ENCODE assay signal across 13 mouse cellular contexts in the genomic region with DNA sequence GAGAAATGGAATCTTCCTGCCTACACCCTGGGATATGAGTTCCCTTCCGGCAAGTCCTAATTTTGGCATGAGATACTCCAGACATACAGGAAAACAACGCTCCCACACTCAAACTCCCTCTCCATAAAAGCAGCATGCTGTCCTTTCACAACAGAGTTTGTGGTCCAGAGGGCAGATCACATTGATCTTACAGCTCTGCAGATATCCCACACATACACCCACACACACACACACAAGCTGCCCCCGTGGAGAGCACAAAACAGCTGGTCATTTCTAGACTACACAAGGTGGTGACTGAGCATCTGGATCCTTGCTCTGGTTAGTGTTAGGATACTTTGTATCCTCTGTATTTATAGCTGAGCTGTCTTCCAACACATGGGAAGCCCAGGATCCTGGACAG. TPM values are rescaled to one million over a fixed set of nuclear protein-coding genes. Genes with fewer than 3 reads are reported as not detected.
A peak's percentile ranks its signal among the peaks of the same experiment; 100 is the strongest.
DNase-seq lines count a peak whose midpoint lies in the region; ATAC-seq lines count a peak whose summit lies in the region.
"Had no signal": no experiment of that assay in that cellular context is flagged by ENCODE, and none has a peak within 500 bp of the region (broad histone marks: within the 10 kb centered on the region; RNA-seq: fewer than 3 reads in every experiment).

No protein-coding gene starts in this region.

- WGBS in heart, embryonic 10.5 days, result 58% methylated on average over 3 of the region's 3 CpGs
- 22% methylated on average over 3 of the region's 3 CpGs for WGBS in kidney, embryonic 14.5 days
- WGBS in neural tube, embryonic 13.5 days, result 52% methylated on average over 3 of the region's 3 CpGs

- H3K4me3 ChIP-seq in heart, embryonic 10.5 days, result no peak overlapping the region
- H3K4me3 ChIP-seq in kidney, embryonic 14.5 days (ENCODE audit: low read length), result no peak overlapping the region
- H3K4me3 ChIP-seq in neural tube, embryonic 13.5 days, result no peak overlapping the region
- H3K4me3 ChIP-seq: forebrain, embryonic 12.5 days; hindbrain, embryonic 12.5 days had no signal

- peaks cover 36% of the 10 kb centered on the region for H3K4me1 ChIP-seq in heart, embryonic 10.5 days
- peaks cover 18% of the 10 kb centered on the region for H3K4me1 ChIP-seq in kidney, embryonic 14.5 days (ENCODE audit: control insufficient read depth, insufficient read depth, low read length)
- peaks cover 22% of the 10 kb centered on the region for H3K4me1 ChIP-seq in neural tube, embryonic 13.5 days (replicated peaks)

- no peaks in the 10 kb centered on the region for H3K36me3 ChIP-seq in heart, embryonic 10.5 days
- H3K36me3 ChIP-seq in kidney, embryonic 14.5 days (ENCODE audit: control insufficient read depth, insufficient read depth, low read length), result no peaks in the 10 kb centered on the region
- no peaks in the 10 kb centered on the region for H3K36me3 ChIP-seq in neural tube, embryonic 13.5 days
- H3K36me3 ChIP-seq: forebrain, embryonic 12.5 days; hindbrain, embryonic 12.5 days had no signal

- H3K4me2 ChIP-seq in kidney, embryonic 14.5 days (replicated peaks; ENCODE audit: low read depth, low read length), result no peak overlapping the region
- H3K4me2 ChIP-seq in neural tube, embryonic 13.5 days, result no peak overlapping the region
- H3K4me2 ChIP-seq: forebrain, embryonic 12.5 days; hindbrain, embryonic 12.5 days had no signal

- 0 out of 2 replicates have a peak overlapping the region, but pooled peaks have one; percentile 7 for H3K9ac ChIP-seq in kidney, embryonic 14.5 days (ENCODE audit: low read depth, low read length)
- no peak overlapping the region for H3K9ac ChIP-seq in neural tube, embryonic 13.5 days
- H3K9ac ChIP-seq: forebrain, embryonic 12.5 days; hindbrain, embryonic 12.5 days had no signal

- no peaks in the 10 kb centered on the region for H3K9me3 ChIP-seq in heart, embryonic 10.5 days
- H3K9me3 ChIP-seq in kidney, embryonic 14.5 days (ENCODE audit: control insufficient read depth, low read length), result no peaks in the 10 kb centered on the region
- no peaks in the 10 kb centered on the region for H3K9me3 ChIP-seq in neural tube, embryonic 13.5 days
- H3K9me3 ChIP-seq: forebrain, embryonic 12.5 days; hindbrain, embryonic 12.5 days had no signal

- ATAC-seq in kidney, embryonic 14.5 days (ENCODE audit: low FRiP score, low TSS enrichment), result no peak
- ATAC-seq in neural tube, embryonic 13.5 days (ENCODE audit: low read depth), result no peak

- H3K27ac ChIP-seq in heart, embryonic 10.5 days, result peak overlapping the region; percentile 63
- no peak overlapping the region for H3K27ac ChIP-seq in kidney, embryonic 14.5 days (ENCODE audit: low read depth, low read length)
- peak overlapping the region; percentile 28; the same call in 1 of the 2 replicates for H3K27ac ChIP-seq in neural tube, embryonic 13.5 days (replicated peaks)
- H3K27ac ChIP-seq: forebrain, embryonic 12.5 days; hindbrain, embryonic 12.5 days had no signal

- DNase-seq in heart, embryonic 10.5 days (ENCODE audit: low spot score), result no peak
- DNase-seq in heart, adult 8-10 months (ENCODE audit: low spot score), result no peak
- DNase-seq in kidney, adult 8-10 months, result no peak
- no peak for DNase-seq in neural tube, embryonic 10.5 days (ENCODE audit: extremely low spot score, low spot score)
- peak; percentile 74 for DNase-seq in testis, postnatal 14 days (ENCODE audit: low spot score)
- DNase-seq in retina, embryonic 14.5 days (ENCODE audit: low spot score), result no peak
- DNase-seq: cerebellum, adult 18-20 months; gastrocnemius, postnatal 10 days; thymus, adult 2 months had no signal

- peaks cover 28% of the 10 kb centered on the region for H3K27me3 ChIP-seq in heart, embryonic 10.5 days (ENCODE audit: insufficient read depth, poor library complexity, severe bottlenecking)
- H3K27me3 ChIP-seq in kidney, embryonic 14.5 days (ENCODE audit: control insufficient read depth, insufficient read depth, low read length), result no peaks in the 10 kb centered on the region
- no peaks in the 10 kb centered on the region for H3K27me3 ChIP-seq in neural tube, embryonic 13.5 days
- H3K27me3 ChIP-seq: forebrain, embryonic 12.5 days; hindbrain, embryonic 12.5 days had no signal

RNA-seq across cellular contexts. Expression of a gene that starts 32.4 kb away (rescaled TPM):
- polyA plus RNA-seq in heart, embryonic 10.5 days (2016; fragmentation: Nextera tagmentation; extraction: Ambion mirVana), result 18.7 and 20.9 TPM in 2 replicates
- 1 to 10 TPM; 3.8 to 4.8 (median 4.2) TPM for total RNA-seq in heart, adult 8-10 months (2022)
- 16.8 and 25.9 TPM in 2 replicates for polyA plus RNA-seq in kidney, embryonic 14.5 days (2014; fragmentation: Nextera tagmentation; extraction: Ambion mirVana)
- 38.7 and 38.9 TPM in 2 replicates for polyA plus RNA-seq in neural tube, embryonic 13.5 days (2015; fragmentation: Nextera tagmentation; extraction: Ambion mirVana)

RNA-seq across cellular contexts. Expression of a gene that starts 45.7 kb away (rescaled TPM):
- polyA plus RNA-seq in heart, embryonic 10.5 days (2016; fragmentation: Nextera tagmentation; extraction: Ambion mirVana), result 44.3 and 54.4 TPM in 2 replicates
- 10 to 100 TPM; 12.5 to 14.9 (median 12.9) TPM for total RNA-seq in heart, adult 8-10 months (2022)
- 35.7 and 44.4 TPM in 2 replicates for polyA plus RNA-seq in kidney, embryonic 14.5 days (2014; fragmentation: Nextera tagmentation; extraction: Ambion mirVana)
- polyA plus RNA-seq in neural tube, embryonic 13.5 days (2015; fragmentation: Nextera tagmentation; extraction: Ambion mirVana), result 40.0 and 40.5 TPM in 2 replicates
